Mouse (Mus musculus) heart, adult 8-10 months (tissue): ENCODE results near the gene Grm8. TPM values are rescaled to one million over a fixed set of nuclear protein-coding genes. Genes with fewer than 3 reads are reported as not detected.
"Not testable (repeated sequence)": the region's sequence is repeated elsewhere in the genome, so short reads cannot be mapped to it uniquely, and the experiment has no call there.

ENCODE experiments used
- DNase-seq: peaks from one replicate; pipeline ENCODE4 v3.0.0; 2022; ENCODE audit warnings: low spot score
- total RNA-seq, 4 experiments: library from RNA; stranded (reverse); gene quantifications; 2 replicates each; pipeline ENCODE4 v1.2.4; 2022

Gene Grm8
- total RNA-seq, 4 experiments from 2014 or later = not detected

- no peak for DNase-seq
Observed at GRCm38 (mm10) chr6:27885786-27886185, 249.2 kb downstream of the Grm8 start.

- DNase-seq = no peak
Observed at GRCm38 (mm10) chr6:27849644-27850043, 285.3 kb downstream of the Grm8 start.

GRCm38 (mm10) chr6:27836159-27836558, 298.8 kb downstream of the Grm8 start:
- no peak for DNase-seq

GRCm38 (mm10) chr6:27819735-27820134, 315.2 kb downstream of the Grm8 start:
- DNase-seq = not testable (repeated sequence)

GRCm38 (mm10) chr6:27812789-27813188, 322.2 kb downstream of the Grm8 start:
- DNase-seq = no peak

GRCm38 (mm10) chr6:27809996-27810395, 325.0 kb downstream of the Grm8 start:
- no peak for DNase-seq

GRCm38 (mm10) chr6:27806741-27807140, 328.2 kb downstream of the Grm8 start:
- no peak for DNase-seq

- DNase-seq = no peak
Observed at GRCm38 (mm10) chr6:27800881-27801572, 334.0 kb downstream of the Grm8 start.

- no peak for DNase-seq
Observed at GRCm38 (mm10) chr6:27798735-27799134, 336.2 kb downstream of the Grm8 start.

GRCm38 (mm10) chr6:27789566-27789965, 345.4 kb downstream of the Grm8 start:
- DNase-seq = no peak

- DNase-seq = no peak
Observed at GRCm38 (mm10) chr6:27789151-27789550, 345.8 kb downstream of the Grm8 start.

- no peak for DNase-seq
Observed at GRCm38 (mm10) chr6:27782251-27782650, 352.7 kb downstream of the Grm8 start.

GRCm38 (mm10) chr6:27781371-27781770, 353.6 kb downstream of the Grm8 start:
- no peak for DNase-seq

- DNase-seq = no peak
Observed at GRCm38 (mm10) chr6:27775646-27776271, 359.2 kb downstream of the Grm8 start.

- no peak for DNase-seq
Observed at GRCm38 (mm10) chr6:27762061-27762460, 372.9 kb downstream of the Grm8 start.

- DNase-seq = no peak
Observed at GRCm38 (mm10) chr6:27753290-27753829, 381.6 kb downstream of the Grm8 start.

GRCm38 (mm10) chr6:27746493-27746892, 388.5 kb downstream of the Grm8 start:
- DNase-seq = no peak

GRCm38 (mm10) chr6:27745693-27746451, 389.1 kb downstream of the Grm8 start:
- DNase-seq = no peak

GRCm38 (mm10) chr6:27689382-27689781, 445.6 kb downstream of the Grm8 start:
- DNase-seq = no peak

GRCm38 (mm10) chr6:27661747-27662435, 473.1 kb downstream of the Grm8 start:
- DNase-seq = no peak

- peak; percentile 6 for DNase-seq
Observed at GRCm38 (mm10) chr6:27657520-27657919, 477.5 kb downstream of the Grm8 start.

- DNase-seq = no peak
Observed at GRCm38 (mm10) chr6:27646503-27646902, 488.5 kb downstream of the Grm8 start.
